Mouse (Mus musculus): ENCODE data around the gene Slc4a8. TPM values are rescaled to one million over a fixed set of nuclear protein-coding genes. Genes with fewer than 3 reads are reported as not detected.

Gene Slc4a8
- polyA plus RNA-seq, 1 experiment from 2014 or later = 1.4 TPM

GRCm38 (mm10) chr15:100808062-100808461 is 46.5 kb downstream of the Slc4a8 start:
- no peak for ATAC-seq
- no peak overlapping the region for H3K4me3 ChIP-seq (ENCODE audit: low read depth, low read length)
- H3K36me3 ChIP-seq (ENCODE audit: control insufficient read depth, insufficient read depth) = no peaks in the 10 kb centered on the region
- H3K9ac ChIP-seq (ENCODE audit: low read depth, low read length) = no peak overlapping the region
- no peak for TF ChIP-seq CTCF (IDR thresholded peaks at IDR 0.05; ENCODE audit: low read depth)
- H3K9me3 ChIP-seq (ENCODE audit: control insufficient read depth) = no peaks in the 10 kb centered on the region
- WGBS = 75% methylated on average over 12 of the region's 12 CpGs
- no peak overlapping the region for H3K4me2 ChIP-seq (replicated peaks; ENCODE audit: low read depth)
- no peak overlapping the region; the same call in 1 of the 2 replicates for H3K27ac ChIP-seq (ENCODE audit: low read depth, low read length)
- no peaks in the 10 kb centered on the region; the same call in 1 of the 2 replicates for H3K27me3 ChIP-seq (replicated peaks; ENCODE audit: control insufficient read depth, insufficient read depth, low read length)
- H3K4me1 ChIP-seq (replicated peaks; ENCODE audit: control insufficient read depth, insufficient read depth, low read length) = no peaks in the 10 kb centered on the region

GRCm38 (mm10) chr15:100808484-100808883 is 46.9 kb downstream of the Slc4a8 start:
- Histone ChIP-seq H3K4me3 (ENCODE audit: low read depth, low read length) (no peak overlapping the region), H3K9me3 (ENCODE audit: control insufficient read depth) (no peaks in the 10 kb centered on the region), H3K27me3 (replicated peaks; ENCODE audit: control insufficient read depth, insufficient read depth, low read length) (no peaks in the 10 kb centered on the region; the same call in 1 of the 2 replicates), H3K27ac (ENCODE audit: low read depth, low read length) (no peak overlapping the region; the same call in 1 of the 2 replicates), H3K4me2 (replicated peaks; ENCODE audit: low read depth) (no peak overlapping the region), H3K36me3 (ENCODE audit: control insufficient read depth, insufficient read depth) (no peaks in the 10 kb centered on the region), H3K4me1 (replicated peaks; ENCODE audit: control insufficient read depth, insufficient read depth, low read length) (no peaks in the 10 kb centered on the region), H3K9ac (ENCODE audit: low read depth, low read length) (no peak overlapping the region)
- 78% methylated on average over 9 of the region's 9 CpGs for WGBS
- no peak for TF ChIP-seq CTCF (IDR thresholded peaks at IDR 0.05; ENCODE audit: low read depth)
- ATAC-seq = no peak

- no peaks in the 10 kb centered on the region for H3K27me3 ChIP-seq (replicated peaks; ENCODE audit: control insufficient read depth, insufficient read depth, low read length)
- no peaks in the 10 kb centered on the region for H3K9me3 ChIP-seq (ENCODE audit: control insufficient read depth)
- no peaks in the 10 kb centered on the region for H3K36me3 ChIP-seq (ENCODE audit: control insufficient read depth, insufficient read depth)
- no peak overlapping the region for H3K4me2 ChIP-seq (replicated peaks; ENCODE audit: low read depth)
- no peak overlapping the region for H3K9ac ChIP-seq (ENCODE audit: low read depth, low read length)
- no peak overlapping the region for H3K27ac ChIP-seq (ENCODE audit: low read depth, low read length)
- no peaks in the 10 kb centered on the region for H3K4me1 ChIP-seq (replicated peaks; ENCODE audit: control insufficient read depth, insufficient read depth, low read length)
- no peak; the same call in 1 of the 2 replicates for ATAC-seq
- no peak overlapping the region for H3K4me3 ChIP-seq (ENCODE audit: low read depth, low read length)
- TF ChIP-seq CTCF (IDR thresholded peaks at IDR 0.05; ENCODE audit: low read depth) = no peak
- WGBS = 71% methylated on average over 8 of the region's 8 CpGs
These were observed 48.7 kb downstream of the Slc4a8 start for GRCm38 (mm10) chr15:100810243-100810642.

GRCm38 (mm10) chr15:100813501-100813900 is 52.0 kb downstream of the Slc4a8 start:
- Histone ChIP-seq H3K4me1 (replicated peaks; ENCODE audit: control insufficient read depth, insufficient read depth, low read length) (no peaks in the 10 kb centered on the region), H3K4me2 (replicated peaks; ENCODE audit: low read depth) (no peak overlapping the region), H3K9me3 (ENCODE audit: control insufficient read depth) (no peaks in the 10 kb centered on the region), H3K36me3 (ENCODE audit: control insufficient read depth, insufficient read depth) (no peaks in the 10 kb centered on the region), H3K4me3 (ENCODE audit: low read depth, low read length) (no peak overlapping the region), H3K27ac (ENCODE audit: low read depth, low read length) (no peak overlapping the region), H3K27me3 (replicated peaks; ENCODE audit: control insufficient read depth, insufficient read depth, low read length) (no peaks in the 10 kb centered on the region), H3K9ac (ENCODE audit: low read depth, low read length) (no peak overlapping the region)
- no peak for ATAC-seq
- TF ChIP-seq CTCF (IDR thresholded peaks at IDR 0.05; ENCODE audit: low read depth) = no peak
- WGBS = 79% methylated on average over 5 of the region's 5 CpGs

GRCm38 (mm10) chr15:100814066-100814465 is 52.5 kb downstream of the Slc4a8 start:
- WGBS = 81% methylated on average over 7 of the region's 7 CpGs
- no peak for TF ChIP-seq CTCF (IDR thresholded peaks at IDR 0.05; ENCODE audit: low read depth)
- no peak for ATAC-seq

GRCm38 (mm10) chr15:100815310-100815709 is 53.8 kb downstream of the Slc4a8 start:
- no peaks in the 10 kb centered on the region for H3K4me1 ChIP-seq (replicated peaks; ENCODE audit: control insufficient read depth, insufficient read depth, low read length)
- no peaks in the 10 kb centered on the region for H3K36me3 ChIP-seq (ENCODE audit: control insufficient read depth, insufficient read depth)
- H3K4me3 ChIP-seq (ENCODE audit: low read depth, low read length) = no peak overlapping the region
- no peak for TF ChIP-seq CTCF (IDR thresholded peaks at IDR 0.05; ENCODE audit: low read depth)
- no peaks in the 10 kb centered on the region for H3K27me3 ChIP-seq (replicated peaks; ENCODE audit: control insufficient read depth, insufficient read depth, low read length)
- H3K9me3 ChIP-seq (ENCODE audit: control insufficient read depth) = no peaks in the 10 kb centered on the region
- 77% methylated on average over 8 of the region's 8 CpGs for WGBS
- H3K4me2 ChIP-seq (replicated peaks; ENCODE audit: low read depth) = no peak overlapping the region
- no peak overlapping the region for H3K27ac ChIP-seq (ENCODE audit: low read depth, low read length)
- ATAC-seq = no peak
- H3K9ac ChIP-seq (ENCODE audit: low read depth, low read length) = no peak overlapping the region

More at GRCm38 (mm10) chr15:100814066-100814465, 52.5 kb downstream of the Slc4a8 start:
- H3K36me3 ChIP-seq (ENCODE audit: control insufficient read depth, insufficient read depth) = no peaks in the 10 kb centered on the region
- no peaks in the 10 kb centered on the region for H3K27me3 ChIP-seq (replicated peaks; ENCODE audit: control insufficient read depth, insufficient read depth, low read length)
- no peaks in the 10 kb centered on the region for H3K4me1 ChIP-seq (replicated peaks; ENCODE audit: control insufficient read depth, insufficient read depth, low read length)
- no peak overlapping the region for H3K9ac ChIP-seq (ENCODE audit: low read depth, low read length)
- H3K27ac ChIP-seq (ENCODE audit: low read depth, low read length) = no peak overlapping the region
- no peaks in the 10 kb centered on the region for H3K9me3 ChIP-seq (ENCODE audit: control insufficient read depth)
- no peak overlapping the region for H3K4me3 ChIP-seq (ENCODE audit: low read depth, low read length)
- H3K4me2 ChIP-seq (replicated peaks; ENCODE audit: low read depth) = no peak overlapping the region

GRCm38 (mm10) chr15:100818860-100819259 is 57.3 kb downstream of the Slc4a8 start:
- H3K4me1 ChIP-seq (replicated peaks; ENCODE audit: control insufficient read depth, insufficient read depth, low read length) = no peaks in the 10 kb centered on the region
- H3K9me3 ChIP-seq (ENCODE audit: control insufficient read depth) = no peaks in the 10 kb centered on the region
- no peak for TF ChIP-seq CTCF (IDR thresholded peaks at IDR 0.05; ENCODE audit: low read depth)
- ATAC-seq = no peak
- 80% methylated on average over 3 of the region's 3 CpGs for WGBS
- H3K4me2 ChIP-seq (replicated peaks; ENCODE audit: low read depth) = no peak overlapping the region
- 0 out of 2 replicates have a peak, but pooled peaks cover 1% of the 10 kb centered on the region for H3K27me3 ChIP-seq (replicated peaks; ENCODE audit: control insufficient read depth, insufficient read depth, low read length)
- H3K36me3 ChIP-seq (ENCODE audit: control insufficient read depth, insufficient read depth) = no peaks in the 10 kb centered on the region
- no peak overlapping the region for H3K27ac ChIP-seq (ENCODE audit: low read depth, low read length)
- no peak overlapping the region for H3K9ac ChIP-seq (ENCODE audit: low read depth, low read length)
- H3K4me3 ChIP-seq (ENCODE audit: low read depth, low read length) = no peak overlapping the region
